Mouse (Mus musculus) neural tube, embryonic 13.5 days (tissue): ENCODE measurements around the gene Etnk1. TPM values are rescaled to one million over a fixed set of nuclear protein-coding genes. Genes with fewer than 3 reads are reported as not detected.

Experiments used
- ATAC-seq: fragments of 200-750 bp; cut with Nextera tagmentation; 2 replicates; pipeline ENCODE4 v1.8.0; 2017; ENCODE audit warnings: low read depth, mild to moderate bottlenecking, moderate TSS enrichment, moderate library complexity
- H3K27ac ChIP-seq: fragments of 300-500 bp; sonication (generic); replicated peaks from 2 replicates; pipeline ENCODE4 v1.5.1; 2015; ENCODE audit warnings: moderate library complexity, mild to moderate bottlenecking, inconsistent platforms
- H3K27me3 ChIP-seq: fragments of 300-500 bp; sonication (generic); 2 replicates; pipeline ENCODE4 v1.6.1; 2015; ENCODE audit warnings: mild to moderate bottlenecking, inconsistent platforms
- H3K36me3 ChIP-seq: fragments of 300-500 bp; sonication (generic); 2 replicates; pipeline ENCODE4 v1.6.1; 2015; ENCODE audit warnings: mild to moderate bottlenecking, inconsistent platforms
- H3K4me1 ChIP-seq: fragments of 300-500 bp; sonication (generic); replicated peaks from 2 replicates; pipeline ENCODE4 v1.6.1; 2015; ENCODE audit warnings: inconsistent platforms
- H3K4me2 ChIP-seq: fragments of 300-500 bp; sonication (generic); 2 replicates; pipeline ENCODE4 v1.6.1; 2015; ENCODE audit warnings: inconsistent platforms, mild to moderate bottlenecking, moderate library complexity
- H3K4me3 ChIP-seq: fragments of 300-500 bp; sonication (generic); 2 replicates; pipeline ENCODE4 v1.5.1; 2015; ENCODE audit warnings: mild to moderate bottlenecking, inconsistent platforms
- H3K9ac ChIP-seq: fragments of 300-500 bp; sonication (generic); 2 replicates; pipeline ENCODE4 v1.6.1; 2015; ENCODE audit warnings: moderate library complexity, mild to moderate bottlenecking, inconsistent platforms
- H3K9me3 ChIP-seq: fragments of 300-500 bp; sonication (generic); 2 replicates; pipeline ENCODE4 v1.6.1; 2016; ENCODE audit warnings: inconsistent platforms
- WGBS: fragments of 180-500 bp; shearing (Covaris S2); methylation state at CpG from one replicate; pipeline ENCODE4 v1.1.7; 2015; 5-methylcytosine and 5-hydroxymethylcytosine counted together
- polyA plus RNA-seq: library from polyadenylated mRNA; unstranded; fragments of >200 nt; fragmentation: Nextera tagmentation; extraction: Ambion mirVana; gene quantifications from 2 replicates; pipeline ENCODE4 v1.2.1, GENCODE M21; 2015

Etnk1 gene
- polyA plus RNA-seq, 1 experiment from 2014 or later: 35.4 TPM

- Histone ChIP-seq H3K4me2 (no peak overlapping the region), H3K4me3 (no peak overlapping the region), H3K9me3 (no peaks in the 10 kb centered on the region), H3K9ac (no peak overlapping the region), H3K36me3 (peaks cover 30% of the 10 kb centered on the region), H3K27ac (no peak overlapping the region), H3K4me1 (peaks cover 6% of the 10 kb centered on the region; the same call in 1 of the 2 replicates), H3K27me3 (no peaks in the 10 kb centered on the region)
- WGBS: 94% methylated on average over 9 of the region's 9 CpGs
- ATAC-seq: no peak
Observed at GRCm38 (mm10) chr6:143176076-143176475, 9.1 kb downstream of the Etnk1 start.

GRCm38 (mm10) chr6:143176591-143176990 lies 9.6 kb downstream of the Etnk1 start:
- no peak overlapping the region for H3K27ac ChIP-seq
- WGBS: 90% methylated on average over 9 of the region's 9 CpGs
- ATAC-seq: no peak

GRCm38 (mm10) chr6:143179181-143179580 lies 12.2 kb downstream of the Etnk1 start:
- H3K27ac ChIP-seq: no peak overlapping the region
- H3K4me2 ChIP-seq: no peak overlapping the region
- H3K4me3 ChIP-seq: no peak overlapping the region
- no peak for ATAC-seq
- H3K27me3 ChIP-seq: no peaks in the 10 kb centered on the region
- no peaks in the 10 kb centered on the region; the same call in 1 of the 2 replicates for H3K4me1 ChIP-seq
- H3K9ac ChIP-seq: no peak overlapping the region
- H3K9me3 ChIP-seq: no peaks in the 10 kb centered on the region
- 93% methylated on average over 4 of the region's 4 CpGs for WGBS
- peaks cover 42% of the 10 kb centered on the region for H3K36me3 ChIP-seq

More at GRCm38 (mm10) chr6:143176591-143176990, 9.6 kb downstream of the Etnk1 start:
- H3K4me1 ChIP-seq: peaks cover 1% of the 10 kb centered on the region; the same call in 1 of the 2 replicates
- H3K9me3 ChIP-seq: no peaks in the 10 kb centered on the region
- H3K4me2 ChIP-seq: no peak overlapping the region
- no peak overlapping the region for H3K9ac ChIP-seq
- peaks cover 28% of the 10 kb centered on the region for H3K36me3 ChIP-seq
- H3K27me3 ChIP-seq: no peaks in the 10 kb centered on the region
- H3K4me3 ChIP-seq: no peak overlapping the region

- H3K9ac ChIP-seq: no peak overlapping the region
- H3K27me3 ChIP-seq: no peaks in the 10 kb centered on the region
- H3K4me3 ChIP-seq: no peak overlapping the region
- no peaks in the 10 kb centered on the region for H3K9me3 ChIP-seq
- H3K27ac ChIP-seq: no peak overlapping the region
- peaks cover 48% of the 10 kb centered on the region for H3K36me3 ChIP-seq
- ATAC-seq: no peak
- H3K4me1 ChIP-seq: no peaks in the 10 kb centered on the region; the same call in 1 of the 2 replicates
- 83% methylated on average over 2 of the region's 2 CpGs for WGBS
- no peak overlapping the region for H3K4me2 ChIP-seq
Observed at GRCm38 (mm10) chr6:143179733-143180132, 12.7 kb downstream of the Etnk1 start.

GRCm38 (mm10) chr6:143180511-143180910 lies 13.5 kb downstream of the Etnk1 start:
- Histone ChIP-seq H3K27me3 (no peaks in the 10 kb centered on the region), H3K4me1 (no peaks in the 10 kb centered on the region), H3K36me3 (peaks cover 52% of the 10 kb centered on the region), H3K9ac (no peak overlapping the region), H3K27ac (no peak overlapping the region), H3K9me3 (no peaks in the 10 kb centered on the region), H3K4me3 (no peak overlapping the region), H3K4me2 (no peak overlapping the region)
- ATAC-seq: no peak
- 84% methylated on average over 14 of the region's 14 CpGs for WGBS

GRCm38 (mm10) chr6:143184099-143184498 lies 17.1 kb downstream of the Etnk1 start:
- Histone ChIP-seq H3K9me3 (no peaks in the 10 kb centered on the region), H3K36me3 (peaks cover 45% of the 10 kb centered on the region), H3K9ac (no peak overlapping the region), H3K4me3 (no peak overlapping the region), H3K27me3 (no peaks in the 10 kb centered on the region), H3K27ac (no peak overlapping the region), H3K4me2 (no peak overlapping the region), H3K4me1 (no peaks in the 10 kb centered on the region)
- WGBS: 87% methylated on average over 3 of the region's 3 CpGs
- ATAC-seq: no peak

- no peak overlapping the region for H3K9ac ChIP-seq
- ATAC-seq: 0 out of 2 replicates have a peak, but pooled peaks have one; percentile 32
- no peaks in the 10 kb centered on the region for H3K4me1 ChIP-seq
- peaks cover 45% of the 10 kb centered on the region for H3K36me3 ChIP-seq
- H3K4me2 ChIP-seq: no peak overlapping the region
- no peaks in the 10 kb centered on the region for H3K9me3 ChIP-seq
- H3K27me3 ChIP-seq: no peaks in the 10 kb centered on the region
- no peak overlapping the region for H3K27ac ChIP-seq
- 69% methylated on average over 5 of the region's 5 CpGs for WGBS
- no peak overlapping the region for H3K4me3 ChIP-seq
Observed at GRCm38 (mm10) chr6:143184745-143185144, 17.7 kb downstream of the Etnk1 start.

GRCm38 (mm10) chr6:143190838-143191476 lies 23.9 kb downstream of the Etnk1 start:
- no peak for ATAC-seq
- H3K9ac ChIP-seq: no peak overlapping the region
- no peaks in the 10 kb centered on the region for H3K9me3 ChIP-seq
- peaks cover 20% of the 10 kb centered on the region for H3K36me3 ChIP-seq
- no peak overlapping the region for H3K4me3 ChIP-seq
- WGBS: 81% methylated on average over 7 of the region's 7 CpGs
- no peak overlapping the region for H3K4me2 ChIP-seq
- 0 out of 2 replicates have a peak, but pooled peaks cover 8% of the 10 kb centered on the region for H3K4me1 ChIP-seq
- 0 out of 2 replicates have a peak overlapping the region, but pooled peaks have one; percentile 1 for H3K27ac ChIP-seq
- no peaks in the 10 kb centered on the region for H3K27me3 ChIP-seq

GRCm38 (mm10) chr6:143191477-143192098 lies 24.6 kb downstream of the Etnk1 start:
- 83% methylated on average over 9 of the region's 9 CpGs for WGBS
- no peak overlapping the region for H3K9ac ChIP-seq
- H3K4me3 ChIP-seq: no peak overlapping the region
- no peaks in the 10 kb centered on the region for H3K9me3 ChIP-seq
- peaks cover 23% of the 10 kb centered on the region for H3K36me3 ChIP-seq
- no peaks in the 10 kb centered on the region for H3K27me3 ChIP-seq
- no peak overlapping the region for H3K4me2 ChIP-seq
- 0 out of 2 replicates have a peak overlapping the region, but pooled peaks have one; percentile 1 for H3K27ac ChIP-seq
- 0 out of 2 replicates have a peak, but pooled peaks cover 8% of the 10 kb centered on the region for H3K4me1 ChIP-seq
- no peak for ATAC-seq

GRCm38 (mm10) chr6:143192709-143193108 lies 25.7 kb downstream of the Etnk1 start:
- H3K27me3 ChIP-seq: no peaks in the 10 kb centered on the region
- 0 out of 2 replicates have a peak, but pooled peaks cover 8% of the 10 kb centered on the region for H3K4me1 ChIP-seq
- no peak overlapping the region for H3K4me2 ChIP-seq
- 91% methylated on average over 8 of the region's 8 CpGs for WGBS
- H3K9me3 ChIP-seq: no peaks in the 10 kb centered on the region
- no peak overlapping the region for H3K27ac ChIP-seq
- no peak for ATAC-seq
- H3K36me3 ChIP-seq: peaks cover 34% of the 10 kb centered on the region
- H3K4me3 ChIP-seq: no peak overlapping the region
- no peak overlapping the region for H3K9ac ChIP-seq

GRCm38 (mm10) chr6:143193166-143193565 lies 26.1 kb downstream of the Etnk1 start:
- H3K9ac ChIP-seq: no peak overlapping the region
- no peaks in the 10 kb centered on the region for H3K9me3 ChIP-seq
- ATAC-seq: no peak
- H3K4me2 ChIP-seq: no peak overlapping the region
- H3K4me1 ChIP-seq: 0 out of 2 replicates have a peak, but pooled peaks cover 8% of the 10 kb centered on the region
- H3K27ac ChIP-seq: no peak overlapping the region
- no peaks in the 10 kb centered on the region for H3K27me3 ChIP-seq
- 87% methylated on average over 10 of the region's 10 CpGs for WGBS
- H3K36me3 ChIP-seq: peaks cover 38% of the 10 kb centered on the region
- H3K4me3 ChIP-seq: no peak overlapping the region

GRCm38 (mm10) chr6:143193641-143194040 lies 26.6 kb downstream of the Etnk1 start:
- ATAC-seq: no peak
- Histone ChIP-seq H3K9me3 (no peaks in the 10 kb centered on the region), H3K4me2 (no peak overlapping the region), H3K36me3 (peaks cover 43% of the 10 kb centered on the region), H3K4me3 (no peak overlapping the region), H3K27ac (no peak overlapping the region), H3K4me1 (0 out of 2 replicates have a peak, but pooled peaks cover 8% of the 10 kb centered on the region), H3K27me3 (no peaks in the 10 kb centered on the region), H3K9ac (no peak overlapping the region)
- 96% methylated on average over 6 of the region's 6 CpGs for WGBS
